Mouse (Mus musculus) heart, postnatal 0 days (tissue): ENCODE data around the gene Agbl1.

Source experiments
- CTCF ChIP-seq: IDR thresholded peaks from 2 replicates; pipeline ENCODE4 v1.5.1; 2016; ENCODE audit warnings: antibody characterized with exemption, control low read depth, low read depth
- EP300 ChIP-seq: IDR thresholded peaks from 2 replicates; pipeline ENCODE4 v1.6.1; 2016; ENCODE audit warnings: antibody characterized with exemption, low read depth

- TF ChIP-seq CTCF (no peak), EP300 (no peak)
Measured at GRCm38 (mm10) chr7:76562506-76562905, 332.8 kb downstream of the Agbl1 start.
